In the genomic region with DNA sequence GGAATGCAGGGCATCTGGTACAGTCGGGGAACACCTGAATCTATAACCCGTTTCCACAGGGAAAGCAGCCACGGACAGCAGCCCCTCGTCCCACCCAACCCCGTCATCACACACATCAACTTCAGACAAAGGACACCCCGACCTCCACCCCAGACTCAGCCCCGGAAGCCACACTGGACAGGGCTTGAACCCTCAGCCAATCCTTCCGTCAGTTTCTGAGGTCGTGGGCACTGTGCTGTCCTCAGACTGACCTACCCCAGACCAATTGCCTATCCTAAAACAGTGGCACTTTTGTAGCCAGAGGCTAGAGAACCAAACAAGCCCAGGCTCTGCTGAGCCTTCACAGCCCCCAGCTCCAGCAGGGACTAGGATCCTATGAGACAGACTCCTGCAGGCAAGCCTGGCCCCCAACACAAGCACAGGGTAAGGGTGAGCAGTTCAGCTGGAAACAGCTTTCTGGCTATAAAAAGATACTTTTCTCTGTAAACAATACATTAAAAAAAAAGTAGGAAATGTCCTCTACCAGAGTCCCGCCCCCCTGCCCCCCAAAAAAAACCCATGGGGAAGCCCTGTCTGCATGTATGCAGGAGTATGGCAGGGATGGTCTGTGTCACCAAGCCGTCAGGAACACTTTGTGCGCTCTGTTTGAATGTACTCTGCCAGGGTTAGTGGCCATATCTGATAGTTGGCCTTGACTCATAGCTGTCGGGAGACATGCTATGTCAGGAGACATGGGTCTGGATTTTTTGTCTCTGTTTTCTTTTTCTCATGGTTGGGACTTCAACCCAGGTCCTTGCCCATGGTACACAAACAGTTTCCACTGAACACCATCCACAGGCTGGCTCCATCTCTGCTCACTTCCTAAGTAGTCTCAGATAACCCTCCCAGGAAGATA, we compare ENCODE assay signal across 10 mouse cellular contexts. TPM values are rescaled to one million over a fixed set of nuclear protein-coding genes. Genes with fewer than 3 reads are reported as not detected.
DNase-seq lines count a peak whose midpoint lies in the region; ATAC-seq and TF ChIP-seq lines count a peak whose summit lies in the region.
"Had no signal": no experiment of that assay in that cellular context is flagged by ENCODE, and none has a peak within 500 bp of the region (broad histone marks: within the 10 kb centered on the region; RNA-seq: fewer than 3 reads in every experiment).

No protein-coding gene starts in this region.

- TF ChIP-seq CTCF in layer of hippocampus, adult 2 months (conservative IDR thresholded peaks at IDR 0.05), result no peak

- no peaks in the 10 kb centered on the region for H3K27me3 ChIP-seq in embryonic facial prominence, embryonic 11.5 days (ENCODE audit: control insufficient read depth, insufficient read depth, low read length)
- H3K27me3 ChIP-seq in intestine, embryonic 14.5 days (replicated peaks; ENCODE audit: control insufficient read depth, insufficient read depth, low read length), result no peaks in the 10 kb centered on the region
- no peaks in the 10 kb centered on the region for H3K27me3 ChIP-seq in myocyte (ENCODE audit: control insufficient read depth, insufficient read depth, insufficient read length)
- H3K27me3 ChIP-seq in midbrain, embryonic 16.5 days (ENCODE audit: control insufficient read depth, insufficient read depth, low read depth, low read length), result no peaks in the 10 kb centered on the region
- H3K27me3 ChIP-seq: neural tube, embryonic 12.5 days; Patski had no signal

- no peaks in the 10 kb centered on the region for H3K79me2 ChIP-seq in myocyte (ENCODE audit: control insufficient read depth, insufficient read depth)

- H3K4me3 ChIP-seq in layer of hippocampus, adult 2 months, result no peak overlapping the region
- no peak overlapping the region for H3K4me3 ChIP-seq in embryonic facial prominence, embryonic 11.5 days (ENCODE audit: low read depth, low read length)
- no peak overlapping the region for H3K4me3 ChIP-seq in intestine, embryonic 14.5 days (ENCODE audit: low read depth, low read length)
- H3K4me3 ChIP-seq in myocyte, result no peak overlapping the region
- H3K4me3 ChIP-seq in midbrain, embryonic 16.5 days (ENCODE audit: low read depth, low read length), result no peak overlapping the region
- H3K4me3 ChIP-seq: neural tube, embryonic 12.5 days had no signal

- H3K9me3 ChIP-seq in embryonic facial prominence, embryonic 11.5 days (replicated peaks; ENCODE audit: control insufficient read depth, low read length), result no peaks in the 10 kb centered on the region
- H3K9me3 ChIP-seq in intestine, embryonic 14.5 days (ENCODE audit: control insufficient read depth, low read length), result no peaks in the 10 kb centered on the region
- H3K9me3 ChIP-seq in midbrain, embryonic 16.5 days (replicated peaks; ENCODE audit: control insufficient read depth, low read length, poor library complexity, severe bottlenecking), result no peaks in the 10 kb centered on the region
- H3K9me3 ChIP-seq: neural tube, embryonic 12.5 days had no signal

- no peak for DNase-seq in layer of hippocampus, adult 2 months (ENCODE audit: low spot score in 2 of 2)
- DNase-seq in layer of hippocampus, adult 9-10 months (ENCODE audit: low spot score), result no peak
- peak; percentile 3 for DNase-seq in embryonic facial prominence, embryonic 11.5 days (ENCODE audit: low spot score)
- DNase-seq in intestine, embryonic 14.5 days (ENCODE audit: low spot score), result no peak
- no peak for DNase-seq in urinary bladder, postnatal 4 days (ENCODE audit: low spot score in 2 of 2)
- no peak for DNase-seq in left cerebral cortex, postnatal 10 days (ENCODE audit: extremely low spot score in 1 of 2, low spot score in 2 of 2)

- H3K36me3 ChIP-seq in embryonic facial prominence, embryonic 11.5 days (replicated peaks; ENCODE audit: control insufficient read depth, insufficient read depth, low read depth, low read length), result no peaks in the 10 kb centered on the region
- no peaks in the 10 kb centered on the region for H3K36me3 ChIP-seq in intestine, embryonic 14.5 days (ENCODE audit: control insufficient read depth, insufficient read depth, low read length)
- no peaks in the 10 kb centered on the region for H3K36me3 ChIP-seq in myocyte (ENCODE audit: control insufficient read depth, insufficient read depth)
- no peaks in the 10 kb centered on the region for H3K36me3 ChIP-seq in midbrain, embryonic 16.5 days (ENCODE audit: control insufficient read depth, insufficient read depth, low read length)
- H3K36me3 ChIP-seq: neural tube, embryonic 12.5 days had no signal

- no peak for TF ChIP-seq POLR2A in myocyte (IDR thresholded peaks at IDR 0.05; ENCODE audit: insufficient read length, low read depth)

- H3K4me1 ChIP-seq in embryonic facial prominence, embryonic 11.5 days (ENCODE audit: control insufficient read depth, insufficient read depth, low read length), result peaks cover 15% of the 10 kb centered on the region
- H3K4me1 ChIP-seq in intestine, embryonic 14.5 days (replicated peaks; ENCODE audit: control insufficient read depth, insufficient read depth, low read length), result peaks cover 58% of the 10 kb centered on the region
- peaks cover 22% of the 10 kb centered on the region for H3K4me1 ChIP-seq in midbrain, embryonic 16.5 days (ENCODE audit: control insufficient read depth, insufficient read depth, low read length)

- H3ac ChIP-seq in myocyte (ENCODE audit: control insufficient read depth, insufficient read length), result no peak overlapping the region

- no peak overlapping the region for H3K4me2 ChIP-seq in embryonic facial prominence, embryonic 11.5 days (ENCODE audit: low read depth, low read length)
- H3K4me2 ChIP-seq in intestine, embryonic 14.5 days (ENCODE audit: low read length), result peak overlapping the region; percentile 18; the same call in 1 of the 2 replicates
- peak overlapping the region; percentile 64 for H3K4me2 ChIP-seq in myocyte (ENCODE audit: low read depth)
- no peak overlapping the region for H3K4me2 ChIP-seq in midbrain, embryonic 16.5 days (ENCODE audit: low read length)

- ATAC-seq in embryonic facial prominence, embryonic 11.5 days (replicated peaks; ENCODE audit: insufficient number of reproducible peaks, low FRiP score, low TSS enrichment, low read depth), result no peak
- no peak for ATAC-seq in intestine, embryonic 14.5 days (replicated peaks; ENCODE audit: low FRiP score, low TSS enrichment, low read depth)
- ATAC-seq in midbrain, embryonic 16.5 days, result no peak

- WGBS in embryonic facial prominence, embryonic 11.5 days, result 70% methylated on average over 13 of the region's 13 CpGs
- 61% methylated on average over 13 of the region's 13 CpGs for WGBS in intestine, embryonic 14.5 days
- 89% methylated on average over 13 of the region's 13 CpGs for WGBS in midbrain, embryonic 16.5 days

- no peak overlapping the region for H3K9ac ChIP-seq in embryonic facial prominence, embryonic 11.5 days (replicated peaks; ENCODE audit: low read length)
- H3K9ac ChIP-seq in intestine, embryonic 14.5 days (ENCODE audit: low read length), result no peak overlapping the region
- H3K9ac ChIP-seq in midbrain, embryonic 16.5 days (ENCODE audit: low read depth, low read length), result no peak overlapping the region
- H3K9ac ChIP-seq: neural tube, embryonic 12.5 days had no signal

- H3K27ac ChIP-seq in layer of hippocampus, adult 2 months, result peak overlapping the region; percentile 51
- H3K27ac ChIP-seq in embryonic facial prominence, embryonic 11.5 days (replicated peaks; ENCODE audit: low read depth, low read length), result no peak overlapping the region
- H3K27ac ChIP-seq in intestine, embryonic 14.5 days (ENCODE audit: low read depth), result peak overlapping the region; percentile 89
- H3K27ac ChIP-seq in midbrain, embryonic 16.5 days (ENCODE audit: low read length), result no peak overlapping the region
- H3K27ac ChIP-seq: neural tube, embryonic 12.5 days had no signal

- intact Hi-C loops in left cerebral cortex, postnatal 10 days (cut with DNase I), result no loop called here

TF ChIP-seq in myocyte, 11 proteins besides CTCF, POLR2A, EP300 and RAD21:
- TF ChIP-seq MYOG (IDR thresholded peaks at IDR 0.05; ENCODE audit: control insufficient read depth in 1 of 3, insufficient read depth in 1 of 3, insufficient read length in 2 of 3, low read depth in 2 of 3), result no peak
- no peak for TF ChIP-seq MYOD1 (IDR thresholded peaks at IDR 0.05; ENCODE audit: control insufficient read depth in 1 of 3, insufficient read length in 2 of 3, low read depth in 2 of 3)
- TF ChIP-seq TCF3 (IDR thresholded peaks at IDR 0.05; ENCODE audit: insufficient read length, low read depth), result no peak
- no peak for TF ChIP-seq USF1 (IDR thresholded peaks at IDR 0.05; ENCODE audit: low read depth)
- no peak for TF ChIP-seq MAX (IDR thresholded peaks at IDR 0.05; ENCODE audit: low read depth)
- no peak for TF ChIP-seq TCF12 (IDR thresholded peaks at IDR 0.05; ENCODE audit: insufficient read depth, poor library complexity, severe bottlenecking)
- TF ChIP-seq SRF (IDR thresholded peaks at IDR 0.05; ENCODE audit: control insufficient read depth, insufficient read length, low read depth), result no peak
- TF ChIP-seq POLR2AphosphoS2 (IDR thresholded peaks at IDR 0.05; ENCODE audit: insufficient read length, low read depth), result no peak
- TF ChIP-seq REST (IDR thresholded peaks at IDR 0.05; ENCODE audit: insufficient read depth, insufficient read length), result no peak

RNA-seq across cellular contexts. Expression of gene Inpp5a, which starts 23.7 kb away (rescaled TPM):
- total RNA-seq in layer of hippocampus, adult 2 months (2021), result 10 to 100 TPM; 39.2 to 41.1 TPM
- 26.1 and 28.4 TPM in 2 replicates for polyA plus RNA-seq in embryonic facial prominence, embryonic 11.5 days (2014; fragmentation: Nextera tagmentation; extraction: Ambion mirVana)
- 44.2 and 49.8 TPM in 2 replicates for polyA plus RNA-seq in intestine, embryonic 14.5 days (2014; fragmentation: Nextera tagmentation; extraction: Ambion mirVana)
- 37.8 TPM for polyA plus RNA-seq in myocyte (2012; fragmentation: generic; extraction: Trizol)
- polyA plus RNA-seq in midbrain, embryonic 16.5 days (2015; fragmentation: Nextera tagmentation; extraction: Ambion mirVana), result 15.3 and 15.4 TPM in 2 replicates
- 10 to 100 TPM; 43.3 to 44.4 TPM for total RNA-seq in left cerebral cortex, postnatal 10 days (2021)

Comparison
In these comparisons a context has a peak if more than half of its experiments do, and no peak if none do; other contexts are left out.
1. H3K27ac ChIP-seq: peak in layer of hippocampus, adult 2 months (single experiment) and intestine, embryonic 14.5 days (single experiment); none in embryonic facial prominence, embryonic 11.5 days (single experiment) and midbrain, embryonic 16.5 days (single experiment).
2. H3K4me2 ChIP-seq: peak in intestine, embryonic 14.5 days (single experiment) and myocyte (single experiment); none in embryonic facial prominence, embryonic 11.5 days (single experiment) and midbrain, embryonic 16.5 days (single experiment).